ENCODE assay signal across 8 mouse cellular contexts in the genomic region with DNA sequence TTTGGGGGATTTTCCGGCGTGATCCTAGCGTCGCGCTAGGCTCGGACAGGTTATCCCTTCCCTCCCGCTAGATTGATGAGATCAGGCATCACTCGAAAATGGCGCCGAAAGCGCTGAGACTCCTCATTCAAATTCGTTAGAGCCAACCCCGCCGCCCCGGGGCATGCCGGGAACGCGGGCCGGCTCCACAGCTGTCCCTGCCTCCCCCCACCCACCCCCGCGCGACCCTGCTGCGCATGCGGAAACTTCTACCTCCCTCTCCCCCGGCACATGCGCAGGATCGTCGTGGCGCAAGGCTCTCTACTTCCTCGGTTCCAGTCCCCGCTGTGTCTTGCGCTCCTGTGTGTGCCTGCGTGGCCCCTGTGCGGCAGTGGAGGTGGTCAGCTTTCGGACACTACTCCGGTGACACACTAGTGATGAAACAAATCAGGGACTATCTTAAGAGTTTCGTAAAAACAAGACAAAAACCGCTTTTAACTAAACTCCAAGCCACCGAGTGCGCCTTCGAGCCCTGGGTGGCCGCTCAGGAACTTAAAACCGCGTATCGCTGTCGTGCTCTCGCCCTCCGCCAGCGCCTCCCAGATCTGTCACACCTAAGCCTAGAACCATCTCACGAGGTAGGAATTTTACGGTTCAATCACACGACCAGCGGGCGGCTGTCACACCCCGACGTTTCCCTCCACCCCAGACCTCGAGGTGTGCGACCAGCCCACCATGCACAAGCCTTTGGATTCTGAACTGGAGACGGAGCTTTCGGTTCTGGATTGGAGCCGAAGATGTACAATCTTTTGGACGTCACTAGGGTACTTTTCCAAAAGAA. TPM values are rescaled to one million over a fixed set of nuclear protein-coding genes. Genes with fewer than 3 reads are reported as not detected.
DNase-seq lines count a peak whose midpoint lies in the region; ATAC-seq lines count a peak whose summit lies in the region.

No protein-coding gene starts in this region.

- H3K27me3 ChIP-seq in intestine, embryonic 14.5 days (replicated peaks; ENCODE audit: control insufficient read depth, insufficient read depth, low read length): no peaks in the 10 kb centered on the region

- no peaks in the 10 kb centered on the region for H3K36me3 ChIP-seq in intestine, embryonic 14.5 days (ENCODE audit: control insufficient read depth, insufficient read depth, low read length)

- 2% methylated on average over 62 of the region's 62 CpGs for WGBS in intestine, embryonic 14.5 days

- peak; percentile 97 to 98 for DNase-seq in adrenal gland, adult (ENCODE audit: inconsistent age in 2 of 2, low spot score in 1 of 2)
- DNase-seq in embryo, embryonic 10.5 days (ENCODE audit: low spot score): peak; percentile 98
- peak; percentile 98 for DNase-seq in gastrocnemius, postnatal 14 days
- DNase-seq in intestine, embryonic 14.5 days (ENCODE audit: low spot score): peak; percentile 95
- DNase-seq in left cerebral cortex, postnatal 14 days (ENCODE audit: low spot score in 2 of 2): peak; percentile 96 to 97
- DNase-seq in mesoderm, embryonic 11.5 days (ENCODE audit: low read depth, low spot score): peak; percentile 99
- peak; percentile 94 for DNase-seq in right cerebral cortex, postnatal 36 days (ENCODE audit: low spot score in 2 of 2)
- DNase-seq in yolk sac, embryonic 10.5 days (ENCODE audit: low spot score): peak; percentile 97

- H3K4me3 ChIP-seq in intestine, embryonic 14.5 days (ENCODE audit: low read depth, low read length): peak overlapping the region; percentile 95

- H3K4me1 ChIP-seq in intestine, embryonic 14.5 days (replicated peaks; ENCODE audit: control insufficient read depth, insufficient read depth, low read length): peaks cover 3% of the 10 kb centered on the region; the same call in 1 of the 2 replicates

- H3K27ac ChIP-seq in intestine, embryonic 14.5 days (ENCODE audit: low read depth): peak overlapping the region; percentile 96

- intact Hi-C loops in gastrocnemius, postnatal 14 days (cut with DNase I; ENCODE audit: low total_unique reads): loop anchor here (5.0 kb wide), 1 partner anchor 33 kb away; no protein-coding TSS in a partner anchor
- intact Hi-C loops in left cerebral cortex, postnatal 14 days (cut with DNase I): loop anchor here (2.0 to 10.0 kb wide), 2 partner anchors 32 to 686 kb away; no protein-coding TSS in a partner anchor

- H3K9ac ChIP-seq in intestine, embryonic 14.5 days (ENCODE audit: low read length): peak overlapping the region; percentile 95

- no peaks in the 10 kb centered on the region for H3K9me3 ChIP-seq in intestine, embryonic 14.5 days (ENCODE audit: control insufficient read depth, low read length)

- ATAC-seq in intestine, embryonic 14.5 days (replicated peaks; ENCODE audit: low FRiP score, low TSS enrichment, low read depth): peak; percentile 94

- peak overlapping the region; percentile 83 for H3K4me2 ChIP-seq in intestine, embryonic 14.5 days (ENCODE audit: low read length)

RNA-seq across cellular contexts. Expression of gene Kcnrg, which starts 41.6 kb away (rescaled TPM):
- under 1 TPM; 0.16 to 0.27 TPM for total RNA-seq in gastrocnemius, postnatal 14 days (2021)
- polyA plus RNA-seq in intestine, embryonic 14.5 days (2014; fragmentation: Nextera tagmentation; extraction: Ambion mirVana): 0.32 and 0.73 TPM in 2 replicates
- under 1 TPM; 0.64 to 0.74 TPM for total RNA-seq in left cerebral cortex, postnatal 14 days (2021)

RNA-seq across cellular contexts. Expression of gene Trim13, which starts 50.8 kb away (rescaled TPM):
- total RNA-seq in gastrocnemius, postnatal 14 days (2021): 10 to 100 TPM in 1 of 2 experiments, 1 to 10 TPM in 1; 8.0 to 15.8 TPM
- polyA plus RNA-seq in intestine, embryonic 14.5 days (2014; fragmentation: Nextera tagmentation; extraction: Ambion mirVana): 13.2 and 14.0 TPM in 2 replicates
- 10 to 100 TPM; 10.1 to 11.4 TPM for total RNA-seq in left cerebral cortex, postnatal 14 days (2021)

Comparison
In these comparisons a context has a peak if more than half of its experiments do, and no peak if none do; other contexts are left out.
1. Peak in every context shown above with its lines: DNase-seq, ATAC-seq, H3K4me3 ChIP-seq and H3K27ac ChIP-seq.